Mouse (Mus musculus) 3T3-L1 (cell line): ENCODE measurements at regions not wholly inside any gene's neighbourhood (a gene's known extent, or its start where the extent isn't known, plus 50 kb on each side); places are given as distances from the start of the nearest gene placed in this dataset.
A peak's percentile ranks its signal among the peaks of the same experiment; 100 is the strongest.

ENCODE experiments used
- DNase-seq: peaks from one replicate; pipeline ENCODE4 v3.0.0-alpha.2; 2015; ENCODE audit warnings: low read depth, low spot score

DNA sequence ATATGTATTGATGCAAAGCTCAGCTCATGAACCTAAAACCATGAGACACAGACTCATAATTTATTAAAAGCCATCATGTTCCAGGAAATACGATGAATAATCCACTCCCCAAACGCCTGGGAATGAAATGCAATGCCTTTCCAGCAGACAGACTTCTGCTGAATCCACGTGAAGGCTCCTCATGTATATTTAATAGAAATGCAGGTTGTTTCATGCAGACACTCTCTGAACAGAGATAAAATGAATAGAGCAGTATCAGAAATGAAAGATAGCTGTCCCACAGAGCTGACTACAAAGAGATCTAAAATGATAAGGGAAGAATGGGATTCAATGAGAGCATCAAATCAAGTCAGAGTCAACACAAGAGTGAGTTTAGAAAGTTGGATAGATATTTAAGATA lies 376.3 kb upstream of the Lrfn5 start:
- no peak for DNase-seq

DNA sequence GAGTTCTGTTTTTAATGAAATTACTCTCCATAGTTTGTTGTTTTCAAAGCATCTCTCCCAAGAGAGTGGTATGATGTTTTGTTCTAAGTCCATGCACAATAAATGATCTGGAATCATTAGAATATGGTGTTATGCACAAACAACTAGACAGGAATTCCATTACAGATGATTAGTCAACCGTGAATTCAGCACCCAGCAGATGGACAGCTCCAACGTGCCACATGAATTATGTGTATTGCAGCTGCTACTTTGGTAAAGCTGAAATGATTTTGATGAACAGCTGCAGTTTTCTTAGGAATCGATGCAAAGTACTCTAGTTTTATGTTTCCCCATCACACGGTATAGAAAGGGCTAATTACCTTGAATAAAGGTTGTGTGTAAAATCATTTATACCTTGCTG lies 347.6 kb upstream of the Lrfn5 start:
- DNase-seq: peak; percentile 34
